Mouse (Mus musculus) midbrain, embryonic 13.5 days (tissue): ENCODE measurements around the gene Tent5c. TPM values are rescaled to one million over a fixed set of nuclear protein-coding genes. Genes with fewer than 3 reads are reported as not detected.

Source experiments
- ATAC-seq: fragments of 200-750 bp; cut with Nextera tagmentation; 2 replicates; pipeline ENCODE4 v1.8.0; 2017; ENCODE audit warnings: mild to moderate bottlenecking, moderate TSS enrichment, moderate library complexity
- H3K27ac ChIP-seq: fragments of 300-500 bp; sonication (generic); 2 replicates; pipeline ENCODE4 v1.5.1; 2015; ENCODE audit warnings: inconsistent platforms, mild to moderate bottlenecking, moderate library complexity
- H3K27me3 ChIP-seq: fragments of 300-500 bp; sonication (generic); 2 replicates; pipeline ENCODE4 v1.6.1; 2015; ENCODE audit warnings: mild to moderate bottlenecking, inconsistent platforms
- H3K36me3 ChIP-seq: fragments of 300-500 bp; sonication (generic); 2 replicates; pipeline ENCODE4 v1.6.1; 2015; ENCODE audit warnings: mild to moderate bottlenecking, inconsistent platforms
- H3K4me1 ChIP-seq: fragments of 300-500 bp; sonication (generic); replicated peaks from 2 replicates; pipeline ENCODE4 v1.6.1; 2015; ENCODE audit warnings: inconsistent platforms
- H3K4me2 ChIP-seq: fragments of 300-500 bp; sonication (generic); replicated peaks from 2 replicates; pipeline ENCODE4 v1.6.1; 2015; ENCODE audit warnings: moderate library complexity, mild to moderate bottlenecking, inconsistent platforms
- H3K4me3 ChIP-seq: fragments of 300-500 bp; sonication (generic); replicated peaks from 2 replicates; pipeline ENCODE4 v1.5.1; 2015; ENCODE audit warnings: mild to moderate bottlenecking, inconsistent platforms
- H3K9ac ChIP-seq: fragments of 300-500 bp; sonication (generic); replicated peaks from 2 replicates; pipeline ENCODE4 v1.6.1; 2015; ENCODE audit warnings: mild to moderate bottlenecking, inconsistent platforms
- H3K9me3 ChIP-seq: fragments of 300-500 bp; sonication (generic); 2 replicates; pipeline ENCODE4 v1.6.1; 2016; ENCODE audit warnings: mild to moderate bottlenecking, inconsistent platforms
- WGBS: fragments of 180-500 bp; shearing (Covaris S2); methylation state at CpG from one replicate; pipeline ENCODE4 v1.1.7; 2015; 5-methylcytosine and 5-hydroxymethylcytosine counted together
- polyA plus RNA-seq: library from polyadenylated mRNA; unstranded; fragments of >200 nt; fragmentation: Nextera tagmentation; extraction: Ambion mirVana; gene quantifications from 2 replicates; pipeline ENCODE4 v1.2.1, GENCODE M21; 2015

Tent5c gene
- polyA plus RNA-seq, 1 experiment from 2014 or later = 4.8 TPM

GRCm38 (mm10) chr3:100482971-100483610 is 6.0 kb downstream of the Tent5c start:
- 87% methylated on average over 5 of the region's 5 CpGs for WGBS
- Histone ChIP-seq H3K4me1 (peaks cover 11% of the 10 kb centered on the region), H3K36me3 (no peaks in the 10 kb centered on the region), H3K9ac (no peak overlapping the region), H3K9me3 (no peaks in the 10 kb centered on the region), H3K4me3 (no peak overlapping the region), H3K4me2 (no peak overlapping the region), H3K27me3 (peaks cover 32% of the 10 kb centered on the region), H3K27ac (no peak overlapping the region)
- ATAC-seq = no peak

DNA sequence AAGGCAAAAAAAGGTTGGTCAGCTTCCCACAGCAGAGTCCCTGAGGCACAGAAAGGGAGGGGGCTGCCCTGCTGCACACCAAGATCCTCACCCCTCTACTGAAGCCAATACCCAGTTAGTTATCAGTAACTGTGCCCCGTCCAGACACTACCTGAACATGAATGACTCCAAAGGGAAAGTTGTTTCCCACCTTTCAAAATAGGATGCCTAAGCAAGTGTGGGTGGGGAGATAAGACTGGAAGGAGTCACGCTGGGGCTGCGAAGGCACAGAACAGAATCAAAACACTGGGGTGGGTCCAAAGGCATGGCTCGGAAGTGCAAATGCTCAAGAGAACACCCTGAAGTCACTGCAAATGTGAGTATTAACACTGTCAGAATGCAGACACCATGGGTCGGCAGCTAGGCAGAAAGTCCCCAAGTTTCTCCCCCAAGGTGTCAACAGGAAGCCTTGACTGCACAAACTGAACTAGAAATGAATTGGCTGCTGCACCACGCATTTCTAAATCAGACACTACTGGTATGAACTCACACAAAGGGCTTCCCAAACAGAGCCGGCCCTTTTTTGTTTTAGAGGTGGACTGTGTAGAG is 6.7 kb downstream of the Tent5c start:
- Histone ChIP-seq H3K4me1 (peaks cover 6% of the 10 kb centered on the region; the same call in 1 of the 2 replicates), H3K27ac (no peak overlapping the region), H3K4me3 (no peak overlapping the region), H3K9me3 (no peaks in the 10 kb centered on the region), H3K4me2 (no peak overlapping the region), H3K27me3 (peaks cover 25% of the 10 kb centered on the region), H3K9ac (no peak overlapping the region), H3K36me3 (no peaks in the 10 kb centered on the region)
- 66% methylated on average over 7 of the region's 7 CpGs for WGBS
- no peak for ATAC-seq

- no peak overlapping the region for H3K27ac ChIP-seq
- no peak overlapping the region for H3K9ac ChIP-seq
- no peak for ATAC-seq
- peaks cover 5% of the 10 kb centered on the region for H3K27me3 ChIP-seq
- H3K4me2 ChIP-seq = no peak overlapping the region
- H3K4me1 ChIP-seq = peaks cover 4% of the 10 kb centered on the region
- H3K9me3 ChIP-seq = no peaks in the 10 kb centered on the region
- WGBS = 86% methylated on average over 7 of the region's 7 CpGs
- no peak overlapping the region for H3K4me3 ChIP-seq
- H3K36me3 ChIP-seq = no peaks in the 10 kb centered on the region
These were observed 8.7 kb downstream of the Tent5c start for GRCm38 (mm10) chr3:100480251-100481005.

- Histone ChIP-seq H3K4me1 (peaks cover 20% of the 10 kb centered on the region), H3K36me3 (peaks cover 9% of the 10 kb centered on the region), H3K27ac (peak overlapping the region; percentile 37), H3K27me3 (no peaks in the 10 kb centered on the region), H3K9ac (no peak overlapping the region), H3K9me3 (no peaks in the 10 kb centered on the region), H3K4me3 (no peak overlapping the region), H3K4me2 (no peak overlapping the region; the same call in 1 of the 2 replicates)
- peak; percentile 57 for ATAC-seq
- WGBS = 33% methylated on average over 8 of the region's 8 CpGs
These were observed 14.1 kb downstream of the Tent5c start for GRCm38 (mm10) chr3:100474950-100475472.

DNA sequence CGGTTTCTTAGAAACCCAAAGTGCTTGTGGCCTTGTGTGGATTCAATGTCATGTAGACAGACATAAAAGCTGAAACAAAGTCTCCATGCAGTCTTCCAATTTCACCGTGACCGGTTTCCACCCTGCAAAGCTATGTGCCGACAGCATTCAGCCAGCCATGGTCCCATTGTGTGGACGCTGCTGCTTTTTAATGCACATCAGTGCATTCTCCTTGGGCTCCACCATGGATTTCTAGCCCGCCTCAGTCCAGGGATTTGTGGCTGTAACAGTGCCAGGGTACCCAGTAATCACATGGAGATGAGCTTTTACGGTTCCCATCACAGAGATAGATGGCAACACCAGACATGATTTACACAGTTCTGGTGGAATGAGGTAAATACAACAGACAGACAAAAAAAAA is 14.6 kb downstream of the Tent5c start:
- Histone ChIP-seq H3K9me3 (no peaks in the 10 kb centered on the region), H3K4me1 (peaks cover 20% of the 10 kb centered on the region), H3K4me3 (no peak overlapping the region), H3K9ac (no peak overlapping the region), H3K4me2 (no peak overlapping the region; the same call in 1 of the 2 replicates), H3K36me3 (peaks cover 9% of the 10 kb centered on the region), H3K27ac (peak overlapping the region; percentile 45), H3K27me3 (no peaks in the 10 kb centered on the region)
- peak; percentile 82 for ATAC-seq
- WGBS = 25% methylated on average over 7 of the region's 7 CpGs

- H3K27me3 ChIP-seq = no peaks in the 10 kb centered on the region
- ATAC-seq = no peak
- peaks cover 9% of the 10 kb centered on the region for H3K36me3 ChIP-seq
- 92% methylated on average over 21 of the region's 21 CpGs for WGBS
- no peak overlapping the region for H3K4me2 ChIP-seq
- H3K4me1 ChIP-seq = peaks cover 20% of the 10 kb centered on the region
- no peak overlapping the region for H3K27ac ChIP-seq
- H3K9me3 ChIP-seq = no peaks in the 10 kb centered on the region
- no peak overlapping the region for H3K9ac ChIP-seq
- H3K4me3 ChIP-seq = no peak overlapping the region
These were observed 16.0 kb downstream of the Tent5c start for GRCm38 (mm10) chr3:100473146-100473545.

DNA sequence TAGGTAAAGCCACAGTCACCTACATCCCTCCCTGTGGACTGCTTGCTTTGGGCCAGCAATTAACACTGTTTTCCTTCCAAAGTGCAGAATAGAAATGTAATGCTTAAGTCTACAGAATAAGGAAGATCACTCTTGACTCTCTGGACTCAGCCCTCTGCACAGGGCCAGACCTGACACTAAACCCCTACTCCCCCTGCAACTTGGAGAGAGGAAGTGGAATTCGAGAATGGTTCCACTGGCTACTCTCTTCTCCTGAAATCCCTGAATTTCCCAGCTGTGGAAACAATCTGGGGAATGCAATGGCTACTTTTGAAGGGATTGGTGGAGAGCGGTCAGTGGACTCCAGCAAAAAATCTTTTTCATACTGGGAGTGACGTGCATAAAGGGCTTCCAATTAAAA is 18.2 kb downstream of the Tent5c start:
- peaks cover 20% of the 10 kb centered on the region for H3K4me1 ChIP-seq
- peaks cover 9% of the 10 kb centered on the region for H3K36me3 ChIP-seq
- no peaks in the 10 kb centered on the region for H3K27me3 ChIP-seq
- no peak overlapping the region for H3K4me2 ChIP-seq
- no peaks in the 10 kb centered on the region for H3K9me3 ChIP-seq
- H3K9ac ChIP-seq = no peak overlapping the region
- no peak overlapping the region for H3K27ac ChIP-seq
- ATAC-seq = no peak
- no peak overlapping the region for H3K4me3 ChIP-seq
- 81% methylated on average over 3 of the region's 3 CpGs for WGBS

GRCm38 (mm10) chr3:100470101-100470500 is 19.0 kb downstream of the Tent5c start:
- H3K4me3 ChIP-seq = no peak overlapping the region
- no peak overlapping the region for H3K27ac ChIP-seq
- no peaks in the 10 kb centered on the region for H3K27me3 ChIP-seq
- peaks cover 15% of the 10 kb centered on the region for H3K4me1 ChIP-seq
- 86% methylated on average over 3 of the region's 3 CpGs for WGBS
- H3K36me3 ChIP-seq = peaks cover 9% of the 10 kb centered on the region
- H3K4me2 ChIP-seq = no peak overlapping the region
- no peaks in the 10 kb centered on the region for H3K9me3 ChIP-seq
- no peak overlapping the region for H3K9ac ChIP-seq
- ATAC-seq = no peak

- Histone ChIP-seq H3K4me2 (no peak overlapping the region), H3K4me3 (no peak overlapping the region), H3K9me3 (no peaks in the 10 kb centered on the region), H3K9ac (no peak overlapping the region), H3K27ac (no peak overlapping the region), H3K36me3 (no peaks in the 10 kb centered on the region), H3K27me3 (no peaks in the 10 kb centered on the region), H3K4me1 (peaks cover 21% of the 10 kb centered on the region)
- no peak for ATAC-seq
- WGBS = 89% methylated on average over 4 of the region's 4 CpGs
These were observed 22.6 kb downstream of the Tent5c start for GRCm38 (mm10) chr3:100466551-100466950.

GRCm38 (mm10) chr3:100464596-100464995 is 24.5 kb downstream of the Tent5c start:
- H3K4me3 ChIP-seq = no peak overlapping the region
- H3K9ac ChIP-seq = no peak overlapping the region
- H3K4me1 ChIP-seq = peaks cover 21% of the 10 kb centered on the region
- 93% methylated on average over 5 of the region's 5 CpGs for WGBS
- no peak overlapping the region for H3K4me2 ChIP-seq
- ATAC-seq = no peak
- H3K36me3 ChIP-seq = no peaks in the 10 kb centered on the region
- no peaks in the 10 kb centered on the region for H3K9me3 ChIP-seq
- H3K27ac ChIP-seq = no peak overlapping the region
- H3K27me3 ChIP-seq = no peaks in the 10 kb centered on the region

DNA sequence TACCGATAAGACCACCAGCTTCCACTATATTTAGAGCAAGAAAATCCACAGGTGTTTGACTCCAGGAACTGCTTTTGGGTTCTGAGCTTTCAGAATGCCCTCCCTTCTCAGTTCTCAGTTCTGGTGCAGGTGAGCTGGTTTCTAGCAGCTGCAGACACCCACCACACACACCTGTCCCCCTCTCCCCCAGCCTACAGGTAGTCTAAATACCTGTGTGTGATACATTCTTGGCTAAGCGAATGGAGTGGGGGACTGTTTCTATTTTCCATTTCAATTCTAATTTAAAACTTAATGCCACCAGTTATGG is 25.2 kb downstream of the Tent5c start:
- H3K4me1 ChIP-seq = peaks cover 21% of the 10 kb centered on the region
- no peaks in the 10 kb centered on the region for H3K9me3 ChIP-seq
- no peak overlapping the region for H3K27ac ChIP-seq
- H3K27me3 ChIP-seq = no peaks in the 10 kb centered on the region
- no peak overlapping the region; the same call in 1 of the 2 replicates for H3K4me2 ChIP-seq
- no peaks in the 10 kb centered on the region for H3K36me3 ChIP-seq
- no peak overlapping the region for H3K4me3 ChIP-seq
- WGBS = 56% methylated on average over 2 of the region's 2 CpGs
- no peak; the same call in 1 of the 2 replicates for ATAC-seq
- no peak overlapping the region for H3K9ac ChIP-seq
